In the genomic region with DNA sequence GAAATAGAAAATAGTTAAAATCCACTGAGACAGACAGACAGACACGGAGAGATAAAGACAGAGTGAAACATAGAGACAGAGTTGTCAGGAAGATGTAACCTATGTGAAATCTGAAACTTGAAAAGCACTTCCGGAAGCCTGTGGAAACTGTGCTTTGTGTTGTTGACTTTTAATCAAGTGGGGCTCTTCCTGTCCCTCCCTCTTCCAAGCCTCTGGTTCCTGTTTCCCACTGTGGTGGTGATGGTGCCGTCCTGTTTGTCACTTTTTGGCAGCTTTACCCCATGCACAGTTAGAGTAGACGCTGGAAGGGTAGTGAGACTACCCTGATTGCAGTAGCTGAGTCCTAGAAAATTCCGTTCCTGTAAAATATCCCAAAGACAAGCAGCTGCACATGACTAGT, we compare ENCODE assay signal across 10 mouse cellular contexts. TPM values are rescaled to one million over a fixed set of nuclear protein-coding genes. Genes with fewer than 3 reads are reported as not detected.
A peak's percentile ranks its signal among the peaks of the same experiment; 100 is the strongest.
DNase-seq lines count a peak whose midpoint lies in the region; ATAC-seq and TF ChIP-seq lines count a peak whose summit lies in the region.
"Had no signal": no experiment of that assay in that cellular context is flagged by ENCODE, and none has a peak within 500 bp of the region (broad histone marks: within the 10 kb centered on the region; RNA-seq: fewer than 3 reads in every experiment).

No protein-coding gene starts in this region.

- H3K4me3 ChIP-seq in heart, embryonic 13.5 days: no peak overlapping the region
- H3K4me3 ChIP-seq in lung, embryonic 14.5 days (ENCODE audit: low read depth, low read length): no peak overlapping the region

- H3K9me3 ChIP-seq in heart, embryonic 13.5 days: 0 out of 2 replicates have a peak, but pooled peaks cover 8% of the 10 kb centered on the region
- no peaks in the 10 kb centered on the region for H3K9me3 ChIP-seq in lung, embryonic 14.5 days (ENCODE audit: low read depth, low read length)

- no peak overlapping the region for H3K9ac ChIP-seq in heart, embryonic 13.5 days
- no peak overlapping the region for H3K9ac ChIP-seq in lung, embryonic 14.5 days

- H3K4me2 ChIP-seq in heart, embryonic 13.5 days: 0 out of 2 replicates have a peak overlapping the region, but pooled peaks have one; percentile 9
- H3K4me2 ChIP-seq in lung, embryonic 14.5 days: no peak overlapping the region

- no peak overlapping the region for H3K27ac ChIP-seq in heart, embryonic 13.5 days (replicated peaks)
- no peak overlapping the region for H3K27ac ChIP-seq in lung, embryonic 14.5 days (ENCODE audit: low read depth)

- no peaks in the 10 kb centered on the region for H3K36me3 ChIP-seq in heart, embryonic 13.5 days
- no peaks in the 10 kb centered on the region for H3K36me3 ChIP-seq in lung, embryonic 14.5 days (ENCODE audit: insufficient read depth)

- DNase-seq in heart, adult 11 months: no peak
- DNase-seq in lung, embryonic 14.5 days: peak; percentile 63
- DNase-seq in lung, adult 18-20 months: no peak
- peak; percentile 9 for DNase-seq in lung, postnatal 14 days
- no peak for DNase-seq in urinary bladder, postnatal 4 days (ENCODE audit: low spot score in 2 of 2)
- DNase-seq in layer of hippocampus, postnatal 36 days: no peak
- DNase-seq: cerebellum, adult 2 months; thymus, postnatal 36 days had no signal

- 0 out of 2 replicates have a peak, but pooled peaks cover 3% of the 10 kb centered on the region for H3K27me3 ChIP-seq in heart, embryonic 13.5 days (replicated peaks)
- no peaks in the 10 kb centered on the region for H3K27me3 ChIP-seq in lung, embryonic 14.5 days (ENCODE audit: insufficient read depth, low read length)

- no peak for TF ChIP-seq CTCF in lung, embryonic 14.5 days (IDR thresholded peaks at IDR 0.05; ENCODE audit: low read depth)

- peaks cover 9% of the 10 kb centered on the region; the same call in 1 of the 2 replicates for H3K4me1 ChIP-seq in heart, embryonic 13.5 days
- no peaks in the 10 kb centered on the region; the same call in 1 of the 2 replicates for H3K4me1 ChIP-seq in lung, embryonic 14.5 days (ENCODE audit: insufficient read depth)

- 25% methylated on average over 5 of the region's 5 CpGs for WGBS in heart, embryonic 13.5 days
- WGBS in lung, embryonic 14.5 days: 22% methylated on average over 5 of the region's 5 CpGs

- ATAC-seq in heart, embryonic 13.5 days (ENCODE audit: extremely low read depth, insufficient number of reproducible peaks, low FRiP score, low TSS enrichment): no peak
- peak; percentile 62; the same call in 1 of the 2 replicates for ATAC-seq in lung, embryonic 14.5 days (ENCODE audit: insufficient read depth)
- peak; percentile 91 for ATAC-seq in CD4-positive, CD25-positive, alpha-beta regulatory T cell, adult 4 months

RNA-seq across cellular contexts. Expression of a gene that starts 17.4 kb away (rescaled TPM):
- 16.3 and 17.3 TPM in 2 replicates for polyA plus RNA-seq in heart, embryonic 13.5 days (2015; fragmentation: Nextera tagmentation; extraction: Ambion mirVana)
- 12.5 and 12.8 TPM in 2 replicates for polyA plus RNA-seq in lung, embryonic 14.5 days (2014; fragmentation: Nextera tagmentation; extraction: Ambion mirVana)
- 10 to 100 TPM; 33.4 to 48.8 TPM for polyA plus RNA-seq in CD4-positive, CD25-positive, alpha-beta regulatory T cell, adult 4 months (2017; shearing (Covaris generic))
- 10 to 100 TPM; 10.0 to 12.7 TPM for total RNA-seq in layer of hippocampus, postnatal 36 days (2021)

RNA-seq across cellular contexts. Expression of a gene that starts 36.7 kb away (rescaled TPM):
- 46.0 and 47.7 TPM in 2 replicates for polyA plus RNA-seq in heart, embryonic 13.5 days (2015; fragmentation: Nextera tagmentation; extraction: Ambion mirVana)
- 64.5 and 67.5 TPM in 2 replicates for polyA plus RNA-seq in lung, embryonic 14.5 days (2014; fragmentation: Nextera tagmentation; extraction: Ambion mirVana)
- 10 to 100 TPM; 12.1 to 12.7 TPM for polyA plus RNA-seq in CD4-positive, CD25-positive, alpha-beta regulatory T cell, adult 4 months (2017; shearing (Covaris generic))
- 10 to 100 TPM; 37.2 to 37.5 TPM for total RNA-seq in layer of hippocampus, postnatal 36 days (2021)

Comparison
In these comparisons a context has a peak if more than half of its experiments do, and no peak if none do; other contexts are left out.
1. DNase-seq: peak in lung, embryonic 14.5 days (single experiment) and lung, postnatal 14 days (single experiment); none in heart, adult 11 months (single experiment), lung, adult 18-20 months (0 of 2), urinary bladder, postnatal 4 days (0 of 2) and layer of hippocampus, postnatal 36 days (0 of 2).